Mouse (Mus musculus) forebrain, embryonic 16.5 days (tissue): Measurements from ENCODE around the gene Slc44a2. TPM values are rescaled to one million over a fixed set of nuclear protein-coding genes. Genes with fewer than 3 reads are reported as not detected.
"Not testable (repeated sequence)": the region's sequence is repeated elsewhere in the genome, so short reads cannot be mapped to it uniquely, and the experiment has no call there.

Source experiments
- ATAC-seq: fragments of 200-750 bp; cut with Nextera tagmentation; 2 replicates; pipeline ENCODE4 v1.8.0; 2017; ENCODE audit warnings: mild to moderate bottlenecking, moderate library complexity
- H3K27ac ChIP-seq: fragments of 300-500 bp; sonication (generic); 2 replicates; pipeline ENCODE4 v1.5.1; 2014; ENCODE audit warnings: low read length, control low read depth
- H3K27me3 ChIP-seq: fragments of 300-500 bp; sonication (generic); replicated peaks from 2 replicates; pipeline ENCODE4 v1.6.1; 2014; ENCODE audit warnings: low read length; ENCODE audit not compliant: control insufficient read depth, insufficient read depth
- H3K36me3 ChIP-seq: fragments of 300-500 bp; sonication (generic); 2 replicates; pipeline ENCODE4 v1.6.1; 2014; ENCODE audit not compliant: control insufficient read depth, insufficient read depth
- H3K4me1 ChIP-seq: fragments of 300-500 bp; sonication (generic); replicated peaks from 2 replicates; pipeline ENCODE4 v1.6.1; 2014; ENCODE audit warnings: low read length; ENCODE audit not compliant: control insufficient read depth, insufficient read depth
- H3K4me2 ChIP-seq: fragments of 300-500 bp; sonication (generic); 2 replicates; pipeline ENCODE4 v1.6.1; 2014; ENCODE audit warnings: mild to moderate bottlenecking, low read length, control low read depth
- H3K4me3 ChIP-seq: fragments of 300-500 bp; sonication (generic); replicated peaks from 2 replicates; pipeline ENCODE4 v1.5.1; 2014; ENCODE audit warnings: mild to moderate bottlenecking, low read length, control low read depth
- H3K9ac ChIP-seq: fragments of 300-500 bp; sonication (generic); replicated peaks from 2 replicates; pipeline ENCODE4 v1.6.1; 2014; ENCODE audit warnings: low read depth, low read length, control low read depth
- H3K9me3 ChIP-seq: fragments of 300-500 bp; sonication (generic); 2 replicates; pipeline ENCODE4 v1.6.1; 2016; ENCODE audit warnings: low read length; ENCODE audit not compliant: control insufficient read depth
- WGBS: fragments of 180-500 bp; shearing (Covaris S2); extraction: QIAGEN DNeasy Blood & Tissue Kit; methylation state at CpG from one replicate; pipeline ENCODE4 v1.1.7; 2014; 5-methylcytosine and 5-hydroxymethylcytosine counted together
- polyA plus RNA-seq: library from polyadenylated mRNA; unstranded; fragments of >200 nt; fragmentation: Nextera tagmentation; extraction: Ambion mirVana; gene quantifications from 2 replicates; pipeline ENCODE4 v1.2.1, GENCODE M21; 2015

Slc44a2 gene
- polyA plus RNA-seq, 1 experiment from 2014 or later, result 86.2 TPM

- Histone ChIP-seq H3K27ac (no peak overlapping the region), H3K9ac (no peak overlapping the region), H3K4me2 (no peak overlapping the region), H3K27me3 (peaks cover 14% of the 10 kb centered on the region), H3K4me3 (no peak overlapping the region), H3K9me3 (no peaks in the 10 kb centered on the region), H3K36me3 (no peaks in the 10 kb centered on the region), H3K4me1 (peaks cover 4% of the 10 kb centered on the region; the same call in 1 of the 2 replicates)
- 61% methylated on average over 5 of the region's 5 CpGs for WGBS
- no peak for ATAC-seq
Measured at GRCm38 (mm10) chr9:21315421-21315820, 5.1 kb upstream of the Slc44a2 start.

DNA sequence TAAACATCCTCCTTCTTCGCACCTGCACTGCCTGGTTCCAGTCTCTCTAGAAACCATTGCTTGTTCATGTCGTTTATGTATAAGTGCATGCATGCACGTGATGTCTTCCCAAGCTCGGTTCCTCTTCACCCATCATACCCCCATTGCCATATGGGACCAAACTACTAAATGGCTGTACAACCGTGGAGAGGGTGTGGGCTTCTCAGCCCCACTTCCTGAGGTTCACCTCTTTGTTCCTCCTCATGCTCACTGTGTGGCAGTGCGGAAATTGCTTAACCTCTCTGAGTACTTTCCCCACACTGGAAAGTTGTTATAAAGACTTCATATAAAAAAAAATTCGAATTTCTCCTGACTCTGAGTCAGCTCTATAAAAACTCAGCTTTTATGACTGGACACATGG, 3.8 kb upstream of the Slc44a2 start:
- 78% methylated on average over 7 of the region's 7 CpGs for WGBS

GRCm38 (mm10) chr9:21318792-21319191, 1.7 kb upstream of the Slc44a2 start:
- H3K4me1 ChIP-seq, result peaks cover 18% of the 10 kb centered on the region
- no peak overlapping the region for H3K27ac ChIP-seq
- ATAC-seq, result no peak
- no peaks in the 10 kb centered on the region for H3K27me3 ChIP-seq
- no peak overlapping the region for H3K9ac ChIP-seq
- H3K4me3 ChIP-seq, result no peak overlapping the region
- H3K36me3 ChIP-seq, result no peaks in the 10 kb centered on the region
- H3K4me2 ChIP-seq, result no peak overlapping the region
- H3K9me3 ChIP-seq, result no peaks in the 10 kb centered on the region
- 91% methylated on average over 6 of the region's 6 CpGs for WGBS

More for the DNA sequence above, 3.8 kb upstream of the Slc44a2 start:
- Histone ChIP-seq H3K4me3 (no peak overlapping the region), H3K4me1 (peaks cover 10% of the 10 kb centered on the region), H3K27me3 (peaks cover 9% of the 10 kb centered on the region), H3K27ac (no peak overlapping the region), H3K9ac (no peak overlapping the region), H3K36me3 (no peaks in the 10 kb centered on the region), H3K4me2 (no peak overlapping the region), H3K9me3 (no peaks in the 10 kb centered on the region)
- no peak for ATAC-seq

DNA sequence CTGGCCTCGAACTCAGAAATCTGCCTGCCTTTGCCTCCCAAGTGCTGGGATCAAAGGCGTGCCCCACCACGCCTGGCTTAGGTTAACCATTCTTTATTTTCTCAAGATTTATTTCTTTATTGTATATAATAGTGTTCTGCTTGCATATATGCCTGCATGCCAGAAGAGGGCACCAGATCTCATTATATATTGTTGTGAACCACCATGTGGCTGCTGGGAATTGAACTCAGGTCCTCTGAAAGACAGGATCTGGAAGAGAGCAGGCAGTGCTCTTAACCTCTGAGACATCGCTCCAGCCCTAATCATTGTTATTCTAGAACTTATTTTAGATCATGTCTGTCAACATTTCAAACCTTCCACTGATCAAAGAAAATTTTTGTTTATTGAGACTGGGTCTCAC, 995 bp upstream of the Slc44a2 start:
- peaks cover 18% of the 10 kb centered on the region for H3K4me1 ChIP-seq
- no peak for ATAC-seq
- WGBS, result 93% methylated on average over 4 of the region's 4 CpGs
- no peak overlapping the region for H3K9ac ChIP-seq
- no peaks in the 10 kb centered on the region for H3K27me3 ChIP-seq
- no peak overlapping the region for H3K27ac ChIP-seq
- H3K4me3 ChIP-seq, result no peak overlapping the region
- H3K9me3 ChIP-seq, result no peaks in the 10 kb centered on the region
- H3K36me3 ChIP-seq, result no peaks in the 10 kb centered on the region
- H3K4me2 ChIP-seq, result no peak overlapping the region

DNA sequence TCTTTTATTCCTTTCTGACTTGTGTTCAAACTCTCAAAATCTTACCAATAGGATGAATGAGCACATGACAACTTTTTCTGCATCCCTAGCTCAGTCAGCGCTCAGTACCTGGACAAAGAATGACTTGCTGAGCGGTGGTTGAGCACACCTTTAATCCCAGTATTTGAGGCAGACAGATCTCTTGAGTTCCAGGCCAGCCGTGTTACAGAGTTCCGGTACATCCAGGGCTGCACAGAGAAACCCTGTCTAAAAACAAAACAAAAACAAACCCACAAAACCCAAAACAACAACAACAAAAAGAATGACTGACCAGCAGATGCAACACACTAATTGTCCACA, 249 bp upstream of the Slc44a2 start:
- Histone ChIP-seq H3K4me1 (peaks cover 18% of the 10 kb centered on the region), H3K9ac (peak overlapping the region; percentile 78; the same call in 1 of the 2 replicates), H3K4me2 (peak overlapping the region; percentile 93), H3K27ac (no peak overlapping the region), H3K27me3 (no peaks in the 10 kb centered on the region), H3K36me3 (no peaks in the 10 kb centered on the region), H3K4me3 (peak overlapping the region; percentile 83), H3K9me3 (no peaks in the 10 kb centered on the region)
- peak; percentile 60 for ATAC-seq
- WGBS, result 15% methylated on average over 4 of the region's 4 CpGs

DNA sequence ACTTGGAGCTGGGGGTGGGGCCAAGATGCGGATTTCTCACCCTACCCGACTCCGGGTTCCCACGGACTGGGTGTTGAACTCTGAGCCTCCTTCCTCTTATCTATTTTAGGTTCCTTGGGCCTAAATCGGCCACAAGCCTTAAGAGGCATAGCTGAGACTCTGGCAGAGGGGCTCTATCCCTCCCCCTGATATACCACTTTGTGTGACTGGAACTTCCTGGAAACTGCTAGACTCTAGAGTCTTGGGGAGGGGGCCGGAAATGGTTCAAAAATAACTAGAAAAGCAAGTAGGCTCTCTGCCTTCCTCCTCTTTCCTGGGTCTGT, 976 bp downstream of the Slc44a2 start:
- Histone ChIP-seq H3K9me3 (no peaks in the 10 kb centered on the region), H3K36me3 (no peaks in the 10 kb centered on the region), H3K27me3 (no peaks in the 10 kb centered on the region), H3K4me2 (peak overlapping the region; percentile 93), H3K9ac (peak overlapping the region; percentile 78), H3K4me1 (peaks cover 18% of the 10 kb centered on the region), H3K27ac (no peak overlapping the region), H3K4me3 (peak overlapping the region; percentile 83)
- ATAC-seq, result 0 out of 2 replicates have a peak, but pooled peaks have one; percentile 4
- 15% methylated on average over 6 of the region's 6 CpGs for WGBS

DNA sequence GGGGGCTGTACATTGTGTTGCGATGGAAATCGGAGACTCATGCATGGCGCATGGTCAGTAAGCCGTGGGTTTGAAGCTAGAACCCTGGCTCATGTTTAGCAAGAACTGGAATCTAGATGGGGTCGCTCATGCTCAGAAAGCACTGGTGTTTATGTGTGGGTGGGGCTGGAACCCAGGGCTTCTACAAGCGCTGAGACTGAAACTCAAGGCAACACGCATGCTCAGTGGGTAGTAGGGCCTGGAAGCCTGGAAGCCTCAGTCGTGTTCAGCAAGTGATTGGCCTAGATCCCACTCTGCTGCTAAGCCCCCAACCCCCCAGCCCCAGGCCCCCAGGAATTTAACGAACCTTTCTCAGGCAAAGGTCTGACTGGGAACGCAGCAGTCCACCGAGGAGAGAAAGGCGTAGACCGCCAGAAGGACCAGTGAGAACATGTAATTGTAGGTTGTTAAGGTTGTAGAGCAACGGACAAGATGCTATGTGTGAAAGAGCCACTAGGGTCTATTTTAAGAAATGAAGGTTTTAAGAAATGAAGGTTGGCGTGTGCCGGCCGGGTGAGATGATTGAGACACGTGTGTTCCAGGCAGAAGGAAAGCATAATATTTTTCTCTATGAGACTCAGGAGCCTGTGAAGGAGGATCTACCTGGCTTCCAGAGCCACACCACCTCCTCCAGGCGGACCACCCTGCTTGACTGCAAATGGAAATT, 1.9 kb downstream of the Slc44a2 start:
- Histone ChIP-seq H3K9me3 (no peaks in the 10 kb centered on the region), H3K4me3 (no peak overlapping the region), H3K9ac (no peak overlapping the region), H3K27me3 (no peaks in the 10 kb centered on the region), H3K4me1 (peaks cover 18% of the 10 kb centered on the region), H3K27ac (no peak overlapping the region), H3K36me3 (no peaks in the 10 kb centered on the region), H3K4me2 (peak overlapping the region; percentile 93)
- no peak for ATAC-seq
- WGBS, result 71% methylated on average over 19 of the region's 19 CpGs

- ATAC-seq, result not testable (repeated sequence)
- H3K4me1 ChIP-seq, result peaks cover 18% of the 10 kb centered on the region
Measured at GRCm38 (mm10) chr9:21322917-21323297, 2.4 kb downstream of the Slc44a2 start.

GRCm38 (mm10) chr9:21324269-21324668, 3.8 kb downstream of the Slc44a2 start:
- peaks cover 18% of the 10 kb centered on the region for H3K4me1 ChIP-seq
- no peak for ATAC-seq
- H3K4me2 ChIP-seq, result no peak overlapping the region
- 96% methylated on average over 11 of the region's 11 CpGs for WGBS
- H3K27ac ChIP-seq, result no peak overlapping the region
- no peak overlapping the region for H3K9ac ChIP-seq
- H3K27me3 ChIP-seq, result no peaks in the 10 kb centered on the region
- H3K9me3 ChIP-seq, result no peaks in the 10 kb centered on the region
- no peaks in the 10 kb centered on the region for H3K36me3 ChIP-seq
- no peak overlapping the region for H3K4me3 ChIP-seq

More at GRCm38 (mm10) chr9:21322917-21323297, 2.4 kb downstream of the Slc44a2 start:
- H3K9me3 ChIP-seq, H3K4me2 ChIP-seq, H3K36me3 ChIP-seq, H3K4me3 ChIP-seq, H3K27ac ChIP-seq, H3K9ac ChIP-seq, H3K27me3 ChIP-seq: not testable (repeated sequence)
- WGBS, result 95% methylated on average over 8 of the region's 8 CpGs

GRCm38 (mm10) chr9:21327569-21327968, 7.1 kb downstream of the Slc44a2 start:
- Histone ChIP-seq H3K9ac (no peak overlapping the region), H3K36me3 (no peaks in the 10 kb centered on the region), H3K4me2 (no peak overlapping the region), H3K27ac (no peak overlapping the region), H3K9me3 (no peaks in the 10 kb centered on the region), H3K27me3 (no peaks in the 10 kb centered on the region), H3K4me1 (no peaks in the 10 kb centered on the region; the same call in 1 of the 2 replicates), H3K4me3 (no peak overlapping the region)
- ATAC-seq, result no peak
- WGBS, result 75% methylated on average over 3 of the region's 3 CpGs
